Mouse (Mus musculus) left cerebral cortex, adult 18-20 months (tissue): Measurements from ENCODE around the gene Myom1. TPM values are rescaled to one million over a fixed set of nuclear protein-coding genes. Genes with fewer than 3 reads are reported as not detected.
A peak's percentile ranks its signal among the peaks of the same experiment; 100 is the strongest.

Experiments used
- DNase-seq, 2 experiments: peaks; one replicate each; pipeline ENCODE4 v3.0.0; 2021 to 2022; ENCODE audit warnings: low spot score in 2 of 2, mixed read lengths in 1 of 2
- total RNA-seq, 2 experiments: library from RNA; stranded (reverse); gene quantifications; 2 replicates each; pipeline ENCODE4 v1.2.3; 2021

Gene Myom1
- total RNA-seq, 2 experiments from 2014 or later, result 1.6 to 2.3 TPM

DNA sequence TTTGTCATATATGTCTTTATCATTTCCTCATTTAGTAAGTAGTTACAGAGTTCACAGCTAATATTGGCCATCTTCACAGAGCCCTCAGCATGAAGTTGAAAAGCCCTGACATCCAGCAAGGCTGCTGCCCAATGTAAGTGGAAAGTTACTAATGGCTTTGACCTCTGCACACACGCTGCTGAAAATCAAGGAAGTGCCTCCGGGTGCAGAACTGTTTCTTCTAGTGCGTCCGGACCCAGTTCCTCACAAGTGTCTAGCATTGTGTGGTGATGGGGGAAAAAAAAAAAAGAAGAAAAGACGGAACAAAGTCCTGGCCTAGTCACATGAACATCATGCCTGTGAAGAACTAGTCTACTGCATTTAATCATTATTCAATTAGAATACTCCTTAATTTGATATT, 132.7 kb downstream of the Myom1 start:
- no peak for DNase-seq

DNA sequence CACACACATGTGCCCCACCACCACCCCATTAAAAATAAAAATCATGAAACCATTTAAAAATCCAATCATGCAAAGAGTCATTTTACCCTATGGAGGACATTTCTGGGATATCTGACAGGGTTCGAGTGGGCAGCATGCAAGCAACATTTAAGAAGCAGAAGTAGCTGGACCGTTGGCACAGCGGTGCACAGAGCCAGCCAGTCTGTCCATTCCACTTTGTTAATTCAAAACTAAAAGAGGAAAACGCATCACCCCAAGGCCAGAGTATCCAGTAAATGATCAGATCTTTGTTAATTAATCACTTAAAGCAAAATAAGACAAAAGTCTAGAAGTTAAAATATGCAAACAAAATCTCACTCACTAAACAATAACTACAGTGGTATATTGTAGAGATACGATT, 133.4 kb downstream of the Myom1 start:
- DNase-seq, result no peak

- no peak for DNase-seq
Measured at GRCm38 (mm10) chr17:71136384-71137333, 134.2 kb downstream of the Myom1 start.

DNA sequence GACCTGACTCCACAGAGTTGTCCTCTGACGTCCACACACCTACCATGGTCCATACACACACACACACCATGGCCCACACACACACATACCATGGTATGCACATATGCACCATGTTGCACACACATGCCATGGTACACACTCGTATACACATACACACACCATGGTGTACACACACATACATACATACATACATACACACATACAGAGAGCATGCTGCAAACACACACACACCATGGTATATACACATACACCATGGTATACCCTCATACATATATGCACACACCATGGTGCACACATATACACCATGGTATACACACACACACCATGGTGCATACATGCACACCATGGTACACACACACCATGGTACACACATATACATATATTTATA, 134.9 kb downstream of the Myom1 start:
- no peak for DNase-seq

DNA sequence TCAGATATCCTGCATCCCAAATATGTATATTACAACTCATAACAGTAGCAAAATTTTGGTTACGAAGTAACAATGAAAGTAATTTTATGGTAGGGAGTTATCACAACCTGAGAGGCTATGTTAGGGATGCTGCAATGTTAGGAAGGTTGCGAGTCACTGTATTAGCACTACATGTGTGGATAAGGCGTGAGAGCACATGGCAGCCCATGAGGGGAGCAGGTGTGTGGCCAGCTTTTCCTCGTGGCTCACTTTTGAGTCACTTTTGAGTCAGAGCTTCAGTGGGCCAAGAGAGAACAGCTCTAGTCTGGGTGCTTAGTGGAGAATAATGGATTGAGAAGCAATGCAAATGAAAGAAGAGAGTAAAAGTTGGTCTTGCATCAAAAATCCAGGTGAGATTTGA, 139.6 kb downstream of the Myom1 start:
- DNase-seq, result no peak

- no peak for DNase-seq
Measured at GRCm38 (mm10) chr17:71143155-71143554, 140.7 kb downstream of the Myom1 start.

- DNase-seq, result no peak
Measured at GRCm38 (mm10) chr17:71144322-71145116, 142.1 kb downstream of the Myom1 start.

GRCm38 (mm10) chr17:71145248-71145961, 143.0 kb downstream of the Myom1 start:
- DNase-seq, result no peak

GRCm38 (mm10) chr17:71153356-71153755, 150.9 kb downstream of the Myom1 start:
- no peak for DNase-seq

- DNase-seq, result no peak
Measured at GRCm38 (mm10) chr17:71155271-71155670, 152.8 kb downstream of the Myom1 start.

DNA sequence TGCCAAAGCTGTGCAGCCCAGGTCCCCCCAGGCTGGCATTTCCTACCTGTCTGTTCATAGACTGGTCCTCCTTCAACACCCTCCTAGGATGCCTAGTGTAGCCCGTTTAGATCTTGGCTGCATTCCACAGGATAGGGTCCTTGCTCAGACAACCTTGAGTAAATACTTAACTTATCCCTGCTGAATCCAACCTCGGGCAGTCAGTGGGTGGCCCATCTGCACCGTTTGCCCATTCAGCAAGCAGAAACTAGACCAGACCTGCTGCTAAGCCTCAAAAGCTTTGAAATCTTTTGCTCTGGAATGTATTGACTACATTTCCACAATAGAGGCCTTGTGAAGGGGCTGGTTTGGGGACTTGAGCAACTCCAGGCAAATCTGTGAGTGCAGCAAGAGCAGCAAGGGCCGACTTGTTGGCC, 156.7 kb downstream of the Myom1 start:
- no peak for DNase-seq

GRCm38 (mm10) chr17:71159720-71160119, 157.3 kb downstream of the Myom1 start:
- no peak for DNase-seq

GRCm38 (mm10) chr17:71160244-71160995, 158.0 kb downstream of the Myom1 start:
- DNase-seq, result no peak

- DNase-seq, result no peak
Measured at GRCm38 (mm10) chr17:71164991-71165390, 162.6 kb downstream of the Myom1 start.

DNA sequence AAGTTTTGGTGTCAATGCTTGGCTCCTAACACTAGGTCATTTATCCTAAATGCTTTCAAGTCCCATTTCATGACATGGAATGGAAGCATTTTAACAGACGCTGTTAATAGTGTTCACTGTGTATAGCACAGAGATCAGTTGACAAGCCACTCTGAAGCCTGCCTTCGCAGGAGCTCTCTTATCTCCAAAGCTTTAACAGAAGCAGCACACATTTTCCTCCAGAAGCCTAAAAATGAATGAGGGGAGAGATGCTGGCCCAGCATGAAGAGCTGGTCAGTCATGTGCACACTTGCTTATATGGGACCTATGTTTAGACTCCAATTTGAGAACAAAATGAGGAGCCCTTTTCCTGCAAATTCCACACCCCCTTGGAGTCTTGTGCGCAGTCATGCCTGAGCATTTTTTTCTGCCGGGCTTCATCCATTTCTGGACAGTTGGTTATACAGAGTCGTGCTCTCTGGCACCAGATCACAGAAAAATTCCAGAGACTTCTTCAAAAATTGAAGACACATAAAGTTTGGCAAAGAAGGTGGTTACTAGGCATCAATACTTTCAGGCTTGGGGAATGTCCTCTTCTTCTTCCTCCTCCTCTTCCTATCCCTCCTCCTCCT, 165.9 kb downstream of the Myom1 start:
- DNase-seq, result no peak

DNA sequence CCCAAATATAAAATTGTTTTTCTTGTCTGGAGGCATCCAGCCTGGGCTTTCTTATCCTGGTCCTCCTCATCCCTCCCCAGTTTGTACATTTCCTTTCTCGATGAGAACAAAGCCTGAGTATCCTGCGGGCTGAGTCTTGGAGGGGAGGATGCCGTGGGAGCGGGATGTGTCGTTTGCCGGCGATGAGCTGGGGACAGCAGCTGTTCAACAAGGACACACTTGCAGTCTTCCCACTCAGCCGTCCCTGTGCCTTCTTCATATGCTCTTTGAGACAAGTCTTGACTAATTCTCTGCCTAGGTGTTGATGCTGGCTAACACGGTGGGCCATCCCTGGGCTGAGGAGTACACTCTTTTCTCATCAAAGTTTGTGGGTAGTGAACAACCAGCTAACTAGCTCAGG, 166.4 kb downstream of the Myom1 start:
- DNase-seq, result peak; percentile 50 to 69

DNA sequence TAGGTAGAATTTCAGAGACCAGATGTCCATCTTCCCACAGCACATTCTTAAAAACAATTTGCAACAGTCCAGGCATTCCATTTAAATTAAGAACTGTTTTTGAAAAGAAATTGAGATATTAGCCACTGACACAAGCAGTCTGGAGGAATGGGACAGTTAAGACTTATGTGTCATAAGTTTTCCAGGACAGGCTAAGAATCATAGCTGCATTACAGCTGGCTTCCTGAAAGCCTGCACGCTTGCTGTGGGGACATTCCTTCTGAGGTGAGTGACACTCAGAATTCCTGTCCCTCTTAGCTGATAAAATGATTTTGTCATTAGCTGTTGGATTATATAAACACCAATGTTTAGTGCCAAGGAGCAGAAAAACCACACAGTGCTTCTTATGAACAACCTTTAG, 167.2 kb downstream of the Myom1 start:
- DNase-seq, result no peak

DNA sequence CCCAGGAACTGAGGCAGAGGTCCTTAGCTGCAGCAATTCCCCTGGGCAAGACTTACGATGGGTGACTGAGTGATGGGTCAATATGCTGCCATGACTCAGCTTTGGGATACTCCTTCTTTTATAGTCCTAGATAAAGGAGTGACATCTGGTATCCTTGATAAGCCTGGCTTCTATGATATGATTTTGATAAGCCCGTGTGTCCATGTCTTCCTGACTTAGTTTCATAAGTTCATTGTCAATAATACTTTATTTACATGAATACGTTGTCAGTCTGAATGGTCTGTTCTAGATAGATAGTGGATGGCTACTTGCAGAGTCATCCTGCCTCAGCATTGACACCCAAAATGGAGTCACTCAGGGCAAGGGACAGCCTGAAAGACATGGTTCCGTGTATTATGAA, 168.7 kb downstream of the Myom1 start:
- no peak for DNase-seq
